Mouse (Mus musculus) activated CD4-positive, CD25-positive, alpha-beta regulatory T cell, adult 9 weeks (primary cell): Measurements from ENCODE around the gene Them5. TPM values are rescaled to one million over a fixed set of nuclear protein-coding genes. Genes with fewer than 3 reads are reported as not detected.

Source experiments
- polyA plus RNA-seq: library from polyadenylated mRNA; unstranded; fragments of 100-300 nt; shearing (Covaris generic); gene quantifications from one replicate; pipeline ENCODE4 v1.2.1, GENCODE M21; 2017

Gene Them5
- not detected for polyA plus RNA-seq

GRCm38 (mm10) chr3:94341959-94342422 is at the start of gene Them5:
TSS of gene Them5 (plus strand) at chr3:94342099.

GRCm38 (mm10) chr3:94309633-94310363 is 32.1 kb upstream of the Them5 start, which contains the start of gene Them4:
TSS of gene Them4 (plus strand) at chr3:94310089.

GRCm38 (mm10) chr3:94362138-94362537 is 20.2 kb downstream of the Them5 start, which contains the start of gene C2cd4d:
TSS of gene C2cd4d (plus strand) at chr3:94362438.

GRCm38 (mm10) chr3:94372641-94373040 is 30.7 kb downstream of the Them5 start, which contains the start of gene Rorc:
TSS of gene Rorc (plus strand) at chr3:94372794.

Other genes with a start within 250 kb of the Them5 start
- gene Gm10696, start 163.9 kb upstream of the Them5 start, polyA plus RNA-seq, result not detected
- not detected for gene Gm5286, start 145.4 kb upstream of the Them5 start, polyA plus RNA-seq
- gene Gm4778, start 78.1 kb upstream of the Them5 start, polyA plus RNA-seq, result not detected
- gene Them4, start 32.0 kb upstream of the Them5 start, polyA plus RNA-seq, result 8.1 TPM
- not detected for gene C2cd4d, start 20.3 kb downstream of the Them5 start, polyA plus RNA-seq
- gene Rorc, start 30.7 kb downstream of the Them5 start, polyA plus RNA-seq, result 9.5 TPM
- 0.12 TPM for gene Lingo4, start 56.4 kb downstream of the Them5 start, polyA plus RNA-seq
- 10.1 TPM for gene Tdrkh, start 71.2 kb downstream of the Them5 start, polyA plus RNA-seq
- gene Mrpl9, start 101.2 kb downstream of the Them5 start, polyA plus RNA-seq, result 80.5 TPM
- 1.8 TPM for gene Oaz3, start 101.8 kb downstream of the Them5 start, polyA plus RNA-seq
- gene Celf3, start 136.2 kb downstream of the Them5 start, polyA plus RNA-seq, result 1.5 TPM
- 0.78 TPM for gene Riiad1, start 138.2 kb downstream of the Them5 start, polyA plus RNA-seq
- gene Snx27, start 240.6 kb downstream of the Them5 start, polyA plus RNA-seq, result 11.7 TPM